Mouse (Mus musculus): ENCODE results near the gene Neurl3. TPM values are rescaled to one million over a fixed set of nuclear protein-coding genes. Genes with fewer than 3 reads are reported as not detected.

Gene Neurl3
- total and polyA plus RNA-seq, 3 experiments, result 4.3 to 9.5 (median 6.3) TPM

Other genes starting within 250 kb of the Neurl3 start
- 100 to 1,000 TPM in 1 of 2 experiments, 10 to 100 TPM in 1; 75.1 to 135 TPM for gene Hs6st1, start 206.3 kb downstream of the Neurl3 start, total RNA-seq (2021)
- gene Hs6st1, start 206.3 kb downstream of the Neurl3 start, polyA plus RNA-seq (2012; rRNA removed), result 153 and 231 TPM in 2 replicates
- 10 to 100 TPM; 39.4 to 48.5 TPM for gene Uggt1, start 30.0 kb downstream of the Neurl3 start, total RNA-seq (2021)
- gene Uggt1, start 30.0 kb downstream of the Neurl3 start, polyA plus RNA-seq (2012; rRNA removed), result 7.6 and 9.9 TPM in 2 replicates
- 1 to 10 TPM; 5.2 to 5.9 TPM for gene Arid5a, start 33.1 kb upstream of the Neurl3 start, total RNA-seq (2021)
- 4.1 and 5.3 TPM in 2 replicates for gene Arid5a, start 33.1 kb upstream of the Neurl3 start, polyA plus RNA-seq (2012; rRNA removed)
- 100 to 1,000 TPM; 101 to 109 TPM for gene Kansl3, start 94.5 kb upstream of the Neurl3 start, total RNA-seq (2021)
- gene Kansl3, start 94.5 kb upstream of the Neurl3 start, polyA plus RNA-seq (2012; rRNA removed), result 60.7 and 68.8 TPM in 2 replicates
- gene Fer1l5, start 97.6 kb upstream of the Neurl3 start, total RNA-seq (2021), result under 1 TPM in 1 of 2 experiments, not detected in 1; 0.17 TPM
- gene Fer1l5, start 97.6 kb upstream of the Neurl3 start, polyA plus RNA-seq (2012; rRNA removed), result 0.02 TPM in 2 replicates
- gene Lman2l, start 170.6 kb upstream of the Neurl3 start, total RNA-seq (2021), result 10 to 100 TPM; 50.5 to 54.5 TPM
- gene Lman2l, start 170.6 kb upstream of the Neurl3 start, polyA plus RNA-seq (2012; rRNA removed), result 13.7 and 15.0 TPM in 2 replicates
- 1 to 10 TPM; 4.6 to 5.3 TPM for gene Cnnm4, start 196.9 kb upstream of the Neurl3 start, total RNA-seq (2021)
- 2.6 and 3.3 TPM in 2 replicates for gene Cnnm4, start 196.9 kb upstream of the Neurl3 start, polyA plus RNA-seq (2012; rRNA removed)
- 10 to 100 TPM; 25.9 to 32.0 TPM for gene Cnnm3, start 237.2 kb upstream of the Neurl3 start, total RNA-seq (2021)
- gene Cnnm3, start 237.2 kb upstream of the Neurl3 start, polyA plus RNA-seq (2012; rRNA removed), result 53.9 and 70.6 TPM in 2 replicates

Measured in adrenal gland, adult 2 months (tissue).